Mouse (Mus musculus): ENCODE measurements at regions not wholly inside any gene's neighbourhood (a gene's known extent, or its start where the extent isn't known, plus 50 kb on each side); places are given as distances from the start of the nearest gene placed in this dataset.

- TF ChIP-seq CTCF (IDR thresholded peaks at IDR 0.05) = no peak
- Histone ChIP-seq H3K27ac (no peak overlapping the region), H3K4me3 (no peak overlapping the region)
- DNase-seq (ENCODE audit: extremely low spot score in 1 of 2, low spot score in 2 of 2) = no peak
- intact Hi-C loops (cut with DNase I) = no loop called here
Observed at GRCm38 (mm10) chr15:11539485-11539884, 140.0 kb upstream of the Tars start.

GRCm38 (mm10) chr15:11536076-11536620 lies 136.7 kb upstream of the Tars start:
- intact Hi-C loops (cut with DNase I) = no loop called here
- TF ChIP-seq CTCF (IDR thresholded peaks at IDR 0.05) = no peak
- Histone ChIP-seq H3K4me3 (no peak overlapping the region), H3K27ac (no peak overlapping the region)
- DNase-seq (ENCODE audit: extremely low spot score in 1 of 2, low spot score in 2 of 2) = no peak

GRCm38 (mm10) chr15:11534404-11535251 lies 135.2 kb upstream of the Tars start:
- DNase-seq (ENCODE audit: extremely low spot score in 1 of 2, low spot score in 2 of 2) = no peak
- intact Hi-C loops (cut with DNase I) = no loop called here
- H3K27ac ChIP-seq = no peak overlapping the region
- TF ChIP-seq CTCF (IDR thresholded peaks at IDR 0.05) = no peak
- no peak overlapping the region for H3K4me3 ChIP-seq

GRCm38 (mm10) chr15:11533616-11534015 lies 134.2 kb upstream of the Tars start:
- Histone ChIP-seq H3K4me3 (no peak overlapping the region), H3K27ac (no peak overlapping the region)
- TF ChIP-seq CTCF (IDR thresholded peaks at IDR 0.05) = no peak
- intact Hi-C loops (cut with DNase I) = no loop called here
- DNase-seq (ENCODE audit: extremely low spot score in 1 of 2, low spot score in 2 of 2) = no peak

GRCm38 (mm10) chr15:11533002-11533610 lies 133.6 kb upstream of the Tars start:
- DNase-seq (ENCODE audit: extremely low spot score in 1 of 2, low spot score in 2 of 2) = no peak
- intact Hi-C loops (cut with DNase I) = no loop called here

GRCm38 (mm10) chr15:11532536-11532935 lies 133.1 kb upstream of the Tars start:
- intact Hi-C loops (cut with DNase I) = no loop called here
- no peak overlapping the region for H3K27ac ChIP-seq
- no peak overlapping the region for H3K4me3 ChIP-seq
- no peak for DNase-seq (ENCODE audit: extremely low spot score in 1 of 2, low spot score in 2 of 2)
- TF ChIP-seq CTCF (IDR thresholded peaks at IDR 0.05) = no peak; the same call in 1 of the 2 replicates

More at GRCm38 (mm10) chr15:11533002-11533610, 133.6 kb upstream of the Tars start:
- no peak overlapping the region for H3K27ac ChIP-seq
- H3K4me3 ChIP-seq = no peak overlapping the region
- TF ChIP-seq CTCF (IDR thresholded peaks at IDR 0.05) = no peak

- Histone ChIP-seq H3K4me3 (no peak overlapping the region), H3K27ac (no peak overlapping the region)
- DNase-seq (ENCODE audit: extremely low spot score in 1 of 2, low spot score in 2 of 2) = no peak
- no peak for TF ChIP-seq CTCF (IDR thresholded peaks at IDR 0.05)
- intact Hi-C loops (cut with DNase I) = no loop called here
Observed at GRCm38 (mm10) chr15:11529819-11530810, 130.7 kb upstream of the Tars start.

- TF ChIP-seq CTCF (IDR thresholded peaks at IDR 0.05) = no peak
- Histone ChIP-seq H3K4me3 (no peak overlapping the region), H3K27ac (no peak overlapping the region)
- DNase-seq (ENCODE audit: extremely low spot score in 1 of 2, low spot score in 2 of 2) = no peak
- intact Hi-C loops (cut with DNase I) = no loop called here
Observed at GRCm38 (mm10) chr15:11524337-11525106, 125.1 kb upstream of the Tars start.

- no peak for TF ChIP-seq CTCF (IDR thresholded peaks at IDR 0.05)
- intact Hi-C loops (cut with DNase I) = no loop called here
- no peak for DNase-seq (ENCODE audit: extremely low spot score in 1 of 2, low spot score in 2 of 2)
- no peak overlapping the region for H3K27ac ChIP-seq
- H3K4me3 ChIP-seq = no peak overlapping the region
Observed at GRCm38 (mm10) chr15:11518565-11518964, 119.1 kb upstream of the Tars start.

GRCm38 (mm10) chr15:11517892-11518291 lies 118.4 kb upstream of the Tars start:
- Histone ChIP-seq H3K4me3 (no peak overlapping the region), H3K27ac (no peak overlapping the region)
- DNase-seq (ENCODE audit: extremely low spot score in 1 of 2, low spot score in 2 of 2) = no peak
- intact Hi-C loops (cut with DNase I) = no loop called here
- TF ChIP-seq CTCF (IDR thresholded peaks at IDR 0.05) = no peak
